Mouse (Mus musculus): ENCODE data around the gene Bmx.

The Bmx gene

DNA sequence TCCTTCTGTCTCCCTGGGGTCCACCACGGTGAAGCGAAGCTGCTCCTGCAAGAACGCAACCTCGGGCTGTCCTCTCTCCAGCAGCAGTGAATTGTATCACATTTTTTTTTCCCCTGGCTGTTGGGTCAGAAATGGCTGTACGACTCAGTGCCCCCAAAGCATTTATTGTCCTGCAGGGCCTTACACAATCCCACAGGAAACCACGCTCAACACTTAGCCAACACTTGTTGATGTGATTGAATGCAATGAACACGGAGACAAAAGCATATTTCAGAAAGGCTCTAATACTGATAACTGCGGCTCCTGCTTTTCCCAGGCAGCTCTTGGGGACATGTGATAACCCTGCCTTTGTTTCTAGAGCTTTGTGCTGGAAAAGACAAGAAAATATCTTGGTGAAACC, at the start of gene Bmx:
TSS of gene Bmx (minus strand) at position 137 of the 400 bp plus-strand sequence.
- no peak for DNase-seq

- DNase-seq: peak in 1 of 2 experiments; percentile 5
Observed at GRCm38 (mm10) chrX:164306250-164306649, 48.3 kb upstream of the Bmx start.

DNA sequence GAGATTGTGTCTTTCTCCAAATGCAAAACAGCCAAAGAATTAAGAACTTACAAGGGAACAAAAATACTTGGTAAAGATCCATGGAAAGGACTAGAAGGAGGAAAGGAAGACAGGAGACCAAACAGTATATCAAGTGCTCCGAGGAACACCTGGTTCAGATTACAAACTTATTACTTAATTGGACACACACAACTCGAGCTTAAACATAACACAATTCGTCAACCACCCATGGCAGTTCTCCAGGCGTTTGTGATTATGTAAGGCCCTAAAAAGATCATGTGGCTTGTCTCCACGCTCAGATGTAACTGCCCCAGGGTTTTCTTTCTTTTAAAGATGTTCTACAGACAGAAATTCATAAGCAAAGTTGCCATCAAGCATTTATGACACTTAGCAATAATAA, 33.2 kb upstream of the Bmx start:
- peak in 1 of 2 experiments; percentile 2 for DNase-seq

GRCm38 (mm10) chrX:164287077-164287476, 29.1 kb upstream of the Bmx start:
- DNase-seq: peak; percentile 28 to 56

DNA sequence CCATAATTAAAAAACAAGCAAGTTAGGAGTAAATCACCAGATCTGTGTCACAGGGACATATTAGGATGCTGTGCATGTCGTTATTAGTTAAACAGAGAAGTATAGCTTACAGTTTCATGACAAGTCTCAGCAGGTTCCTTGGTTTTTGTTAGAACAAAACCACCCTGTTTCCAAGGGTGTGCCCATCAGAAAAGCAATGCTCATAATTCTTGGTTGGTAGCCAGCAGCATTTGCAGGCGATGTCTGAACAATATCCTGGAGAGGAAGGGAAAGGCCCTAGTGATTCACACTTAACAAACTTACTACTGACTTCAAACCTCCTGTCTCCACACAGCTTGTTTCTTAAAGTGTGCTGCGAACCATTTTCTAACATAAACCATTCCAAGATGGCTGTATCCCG, 25.8 kb upstream of the Bmx start:
- DNase-seq: no peak

DNA sequence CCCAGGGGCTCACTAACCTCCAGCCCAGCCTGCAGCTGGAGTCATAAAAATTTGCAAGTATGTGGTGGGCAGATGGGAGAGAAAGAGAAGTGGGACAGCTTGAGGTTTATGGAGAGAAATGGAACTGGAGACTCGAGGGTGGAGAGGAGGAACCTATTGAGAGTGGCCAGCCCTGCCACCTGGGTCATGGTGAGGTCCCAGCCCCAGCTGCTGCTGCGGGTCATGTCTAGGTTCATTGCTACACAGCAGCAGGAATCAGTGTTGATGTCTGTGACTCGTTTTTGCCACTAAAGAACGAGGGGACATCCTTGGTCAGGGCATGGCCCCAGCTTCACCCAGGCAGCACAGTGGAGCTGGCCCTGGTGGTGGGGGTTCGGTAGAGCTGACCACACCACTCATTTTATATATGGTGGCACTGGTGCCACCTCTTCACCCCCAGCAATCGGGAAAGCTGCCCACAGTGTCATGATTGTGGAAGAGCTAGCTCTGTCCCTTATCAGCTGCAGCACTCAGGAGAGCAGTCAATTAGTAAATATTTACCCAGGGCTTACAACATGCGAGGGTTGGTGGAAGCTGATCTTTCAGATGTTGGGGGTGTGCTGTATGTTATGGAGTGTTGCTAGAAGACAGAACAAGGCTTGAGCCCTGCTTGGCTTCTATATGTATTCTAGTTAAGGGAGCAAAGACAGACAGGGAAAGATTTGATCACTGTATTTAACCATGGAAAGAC, 23.1 kb upstream of the Bmx start:
- DNase-seq: no peak

- no peak for DNase-seq
Observed at GRCm38 (mm10) chrX:164275536-164275935, 17.5 kb upstream of the Bmx start.

GRCm38 (mm10) chrX:164270603-164271002, 12.6 kb upstream of the Bmx start:
- no peak for DNase-seq

GRCm38 (mm10) chrX:164269285-164269761, 11.3 kb upstream of the Bmx start, which contains the start of gene Pir:
Gene Pir, plus strand, starts transcription at chrX:164269371.
- peak; percentile 42 to 58 for DNase-seq

GRCm38 (mm10) chrX:164264861-164265260, 6.9 kb upstream of the Bmx start:
- no peak for DNase-seq

GRCm38 (mm10) chrX:164262286-164262685, 4.3 kb upstream of the Bmx start:
- DNase-seq: no peak

DNA sequence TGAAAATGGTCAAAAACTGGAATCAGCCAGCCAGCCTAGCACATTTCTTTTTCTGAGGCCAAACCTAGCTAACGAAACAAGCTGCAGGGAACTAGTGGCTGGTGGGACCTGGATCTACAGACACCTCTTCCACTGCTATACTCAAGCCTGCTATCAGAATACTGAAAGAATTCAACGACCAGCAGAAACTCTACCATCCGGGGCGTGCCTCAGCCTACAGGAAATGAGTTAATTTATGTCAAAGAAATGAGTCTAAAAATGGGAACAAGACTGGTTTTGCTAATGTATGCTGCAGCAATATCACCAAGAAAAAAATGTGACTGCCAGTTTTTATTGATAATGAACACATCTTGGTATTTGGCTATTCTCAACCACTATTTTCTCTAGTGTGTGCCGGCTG, 669 bp upstream of the Bmx start:
- no peak for DNase-seq

- DNase-seq: no peak
Observed at GRCm38 (mm10) chrX:164256527-164256926, 1.5 kb downstream of the Bmx start.

DNA sequence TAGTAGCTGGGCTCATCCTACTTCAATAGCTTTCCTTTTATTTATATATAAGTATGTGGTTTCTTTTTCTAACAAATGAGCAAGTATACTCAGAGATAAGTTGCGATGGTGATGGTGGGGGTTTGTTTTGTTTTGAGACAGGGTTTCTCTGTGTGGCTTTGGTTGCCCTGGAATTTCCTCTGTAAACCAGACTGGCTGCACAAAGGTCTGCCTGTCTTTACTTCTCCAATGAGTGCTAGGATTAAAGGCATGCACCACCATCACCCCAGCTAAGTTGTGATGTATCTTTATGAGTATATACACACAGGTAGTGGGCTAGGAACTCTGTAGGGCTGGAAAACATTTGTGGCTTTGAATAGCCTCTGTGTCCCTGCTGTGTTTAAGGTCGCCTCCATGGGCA, 11.3 kb downstream of the Bmx start:
- DNase-seq: no peak

DNA sequence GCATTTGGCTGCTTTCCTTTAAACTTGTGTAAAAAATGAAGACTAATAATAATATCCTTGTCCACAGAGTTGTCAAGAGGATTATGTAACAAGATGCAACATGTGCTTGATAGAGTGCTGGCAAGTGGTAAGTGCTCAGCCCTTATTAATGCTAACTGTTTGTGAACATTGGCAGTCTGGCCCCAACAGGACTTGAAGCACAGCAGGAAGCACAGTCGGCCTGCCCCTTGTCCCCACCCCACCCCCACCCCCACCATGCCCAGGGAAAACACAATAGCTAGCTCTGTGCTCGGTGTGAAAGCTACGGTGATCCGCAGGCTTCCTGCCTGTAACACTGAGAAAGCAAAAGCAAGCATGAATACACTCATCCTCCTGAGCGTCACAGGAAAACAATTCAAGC, 12.3 kb downstream of the Bmx start:
- no peak for DNase-seq

- peak; percentile 22 to 30 for DNase-seq
Observed at GRCm38 (mm10) chrX:164233380-164233779, 24.6 kb downstream of the Bmx start.

DNA sequence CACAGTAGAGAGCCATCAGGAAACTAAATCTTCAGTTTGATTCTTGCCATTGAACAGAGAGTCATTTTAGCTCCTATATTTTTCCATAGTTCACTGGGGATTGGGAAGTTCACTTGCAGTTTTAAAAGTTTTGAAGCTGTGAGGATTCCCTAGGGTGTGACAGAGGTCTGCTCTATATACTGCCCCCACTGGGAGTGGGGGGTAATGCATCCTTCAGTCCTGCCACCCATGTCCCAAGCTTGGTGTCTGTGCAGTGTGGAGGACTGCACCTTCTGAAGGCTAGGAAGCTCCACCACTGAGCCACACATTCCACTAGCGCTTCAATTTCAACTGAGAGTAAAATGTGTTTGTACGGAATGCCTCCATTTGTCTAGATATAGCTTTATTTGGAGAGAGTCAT, 36.0 kb downstream of the Bmx start:
- DNase-seq: peak in 1 of 2 experiments; percentile 49

- DNase-seq: no peak
Observed at GRCm38 (mm10) chrX:164200547-164200946, 57.4 kb downstream of the Bmx start.

GRCm38 (mm10) chrX:164197679-164198078, 60.3 kb downstream of the Bmx start:
- no peak for DNase-seq

DNA sequence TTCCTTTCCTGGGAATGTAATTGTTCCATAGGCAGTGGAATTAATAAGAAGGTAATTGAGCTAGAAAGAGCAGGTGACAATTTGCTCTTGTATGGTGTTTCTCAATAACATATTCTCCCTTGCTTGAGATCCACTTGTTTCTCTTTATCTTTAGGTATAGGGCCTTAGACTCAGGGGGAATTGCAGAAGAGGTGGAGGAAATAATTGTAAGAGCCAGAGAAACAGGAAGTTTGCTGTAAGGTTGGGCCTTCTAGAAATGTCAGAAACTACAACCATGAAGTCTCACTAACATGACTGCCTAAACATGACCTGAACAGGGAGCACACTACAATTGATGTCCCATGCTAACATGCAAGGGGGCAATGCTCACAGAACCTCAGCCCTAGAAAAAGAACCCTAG, 68.1 kb downstream of the Bmx start:
- DNase-seq: no peak

GRCm38 (mm10) chrX:164183844-164184243, 74.1 kb downstream of the Bmx start:
- DNase-seq: peak; percentile 41 to 58

DNA sequence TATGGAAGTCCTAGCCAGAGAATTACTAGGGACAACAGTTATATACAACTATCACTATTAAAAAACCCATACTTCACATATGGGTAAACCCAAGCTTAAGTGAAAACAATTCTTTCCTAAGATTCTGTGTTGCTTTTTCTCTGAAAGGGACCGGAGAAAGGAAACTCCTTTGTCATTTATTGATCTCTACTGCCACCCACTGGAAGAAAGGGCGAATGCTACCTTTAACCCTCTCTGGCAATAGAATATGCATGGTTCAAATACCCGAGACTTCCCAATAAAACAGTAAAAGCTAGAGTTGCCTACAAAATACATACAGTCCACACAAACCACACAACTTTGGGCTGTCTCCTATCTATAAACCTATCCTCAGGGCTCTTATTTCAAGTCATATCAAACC, 78.2 kb downstream of the Bmx start:
- DNase-seq: peak; percentile 47 to 68

DNA sequence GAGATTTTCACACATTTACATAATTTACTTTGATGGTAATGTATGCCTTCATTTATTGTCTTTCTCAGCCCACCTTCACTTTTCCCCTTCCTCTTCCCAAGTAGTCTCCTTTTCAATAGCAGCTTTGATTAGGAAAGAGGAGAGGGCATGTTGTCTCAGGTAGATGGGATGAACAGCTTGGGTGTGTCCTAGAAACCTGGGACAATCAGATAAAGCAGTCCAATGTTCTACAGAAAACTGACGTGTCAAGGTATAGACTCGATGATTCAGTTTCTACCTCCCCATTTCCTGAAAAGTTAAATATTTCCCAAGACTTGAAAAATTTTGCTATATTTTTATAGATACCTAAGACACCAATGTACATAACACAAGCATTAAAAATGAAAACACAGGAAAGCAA, 79.1 kb downstream of the Bmx start:
- no peak for DNase-seq

- DNase-seq: no peak
Observed at GRCm38 (mm10) chrX:164175780-164176179, 82.2 kb downstream of the Bmx start.

DNA sequence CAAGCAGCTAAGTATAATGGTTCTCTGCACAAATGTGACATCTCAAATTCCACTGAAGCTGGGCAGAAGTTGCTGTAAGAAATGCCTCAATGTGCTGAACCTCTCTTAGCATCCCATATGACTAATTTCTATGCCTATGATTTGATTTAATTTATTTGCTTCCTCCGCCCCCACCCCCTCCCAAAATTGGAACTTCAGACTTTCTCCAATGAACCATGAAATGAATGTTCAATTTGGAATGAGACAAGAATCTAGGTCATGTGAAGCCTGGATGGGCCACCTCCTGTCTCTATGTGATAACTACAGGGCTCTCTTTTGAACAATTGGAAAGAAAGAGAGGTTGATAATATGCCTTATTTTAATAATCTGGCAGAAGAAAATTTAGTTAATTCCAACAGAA, 82.7 kb downstream of the Bmx start:
- DNase-seq: no peak

All from kidney, postnatal 36 days (tissue).